Mouse (Mus musculus) CD4-positive helper T cell, adult 2 months (primary cell): Measurements from ENCODE around the gene Krtap1-5.

ENCODE experiments used
- DNase-seq: peaks from one replicate; pipeline ENCODE4 v3.0.0-alpha.2; 2012; ENCODE audit warnings: low read depth, missing footprints, low spot score

Krtap1-5 gene

DNA sequence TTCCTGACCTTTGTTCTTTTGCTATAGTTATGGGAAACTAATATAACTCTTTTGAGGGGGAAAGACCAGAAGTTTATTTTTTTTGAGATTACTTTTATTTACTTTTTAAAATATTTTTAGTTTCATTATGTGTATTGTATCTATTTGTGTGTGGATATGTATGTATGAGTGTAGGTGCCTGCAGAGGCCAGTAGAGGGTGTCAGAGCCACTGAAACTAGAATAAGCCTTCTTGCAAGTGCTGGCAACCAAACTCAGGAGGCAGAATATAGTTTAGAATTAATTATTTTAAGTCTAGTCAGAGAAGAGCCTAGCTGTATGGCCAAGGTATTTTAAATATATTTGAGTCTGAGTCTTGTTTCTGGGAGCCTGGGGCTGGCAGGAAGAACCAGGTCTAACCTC is 32.9 kb downstream of the Krtap1-5 start:
- DNase-seq: no peak

GRCm38 (mm10) chr11:99539721-99540120 is 41.1 kb downstream of the Krtap1-5 start:
- DNase-seq: no peak
